Mouse (Mus musculus) spleen, adult 2 months (tissue): ENCODE measurements around the gene Zdhhc12. TPM values are rescaled to one million over a fixed set of nuclear protein-coding genes. Genes with fewer than 3 reads are reported as not detected.

Experiments used
- DNase-seq, 2 experiments: peaks; one replicate each; pipeline versions ENCODE4 v3.0.0 to v3.0.0-alpha.2; 2012 to 2021; ENCODE audit warnings: low spot score in 2 of 2, low read depth in 1 of 2
- H3K27ac ChIP-seq: fragments of 200-500 bp; 2 replicates; pipeline ENCODE4 v1.5.1; 2012; ENCODE audit warnings: low read length, inconsistent platforms; ENCODE audit not compliant: insufficient read depth
- H3K27me3 ChIP-seq: fragments of 200-500 bp; 2 replicates; pipeline ENCODE4 v1.6.1; 2012; ENCODE audit warnings: mild to moderate bottlenecking, moderate library complexity, low read length, inconsistent platforms; ENCODE audit not compliant: control insufficient read depth, insufficient read depth
- H3K36me3 ChIP-seq: fragments of 200-500 bp; 2 replicates; pipeline ENCODE4 v1.6.1; 2012; ENCODE audit warnings: mild to moderate bottlenecking, low read length, inconsistent platforms; ENCODE audit not compliant: control insufficient read depth, insufficient read depth
- H3K4me1 ChIP-seq: fragments of 200-500 bp; 2 replicates; pipeline ENCODE4 v1.6.1; 2011; ENCODE audit warnings: inconsistent platforms; ENCODE audit not compliant: control insufficient read depth, insufficient read depth, insufficient read length
- H3K4me3 ChIP-seq: fragments of 200-500 bp; 2 replicates; pipeline ENCODE4 v1.5.1; 2011; ENCODE audit warnings: mild to moderate bottlenecking, inconsistent platforms; ENCODE audit not compliant: insufficient read depth, insufficient read length; ENCODE audit errors: extremely low read depth
- CTCF ChIP-seq: fragments of 200-500 bp; IDR thresholded peaks from 2 replicates; pipeline ENCODE4 v1.5.1; 2011; ENCODE audit warnings: mild to moderate bottlenecking, inconsistent platforms; ENCODE audit not compliant: insufficient read depth, insufficient read length, insufficient replicate concordance; ENCODE audit errors: extremely low read depth
- POLR2A ChIP-seq: fragments of 200-500 bp; IDR thresholded peaks from 2 replicates; pipeline ENCODE4 v1.6.1; 2011; ENCODE audit warnings: low read depth, low read length, inconsistent platforms
- WGBS: fragments of 180-500 bp; shearing (Covaris S2); methylation state at CpG from one replicate; pipeline ENCODE4 v1.1.7; 2018; 5-methylcytosine and 5-hydroxymethylcytosine counted together
- polyA plus RNA-seq: library from polyadenylated mRNA; depleted of rRNA; stranded (reverse); fragments of >200 nt; gene quantifications from 2 replicates; pipeline ENCODE4 v1.2.3, GENCODE M21; 2012; rRNA removed

Zdhhc12 gene
- polyA plus RNA-seq, 1 experiment, result 56.2 TPM

DNA sequence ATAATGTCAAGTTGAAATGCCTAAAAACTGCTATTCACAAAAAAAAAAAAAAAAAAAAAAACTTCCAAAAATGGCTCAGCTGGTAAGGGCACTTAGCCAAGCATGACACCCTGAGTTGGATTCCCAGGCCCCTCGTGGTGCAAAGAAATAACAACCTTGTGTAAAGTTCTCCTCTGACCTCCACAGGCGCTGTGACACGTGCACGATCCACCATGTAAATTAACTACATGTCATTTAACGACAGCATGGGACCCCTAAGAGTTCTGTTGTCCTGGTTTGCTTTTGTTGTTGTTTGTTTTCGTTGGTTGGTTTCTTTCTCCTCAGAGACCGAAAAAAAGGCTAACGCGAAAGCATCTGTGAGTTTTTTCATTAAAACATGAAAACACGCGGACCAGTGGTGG, 45.3 kb downstream of the Zdhhc12 start:
- Histone ChIP-seq H3K4me1 (peaks cover 2% of the 10 kb centered on the region), H3K36me3 (no peaks in the 10 kb centered on the region), H3K4me3 (peak overlapping the region; percentile 69; the same call in 1 of the 2 replicates), H3K27me3 (no peaks in the 10 kb centered on the region), H3K27ac (no peak overlapping the region)
- no peak for DNase-seq
- 23% methylated on average over 11 of the region's 11 CpGs for WGBS
- TF ChIP-seq POLR2A (no peak), CTCF (no peak)

- Histone ChIP-seq H3K27me3 (no peaks in the 10 kb centered on the region), H3K4me3 (no peak overlapping the region), H3K27ac (no peak overlapping the region), H3K36me3 (no peaks in the 10 kb centered on the region), H3K4me1 (peaks cover 2% of the 10 kb centered on the region)
- no peak for DNase-seq
- TF ChIP-seq POLR2A (no peak), CTCF (no peak)
- 98% methylated on average over 6 of the region's 6 CpGs for WGBS
These were observed 46.3 kb downstream of the Zdhhc12 start for GRCm38 (mm10) chr2:30047127-30047526.

DNA sequence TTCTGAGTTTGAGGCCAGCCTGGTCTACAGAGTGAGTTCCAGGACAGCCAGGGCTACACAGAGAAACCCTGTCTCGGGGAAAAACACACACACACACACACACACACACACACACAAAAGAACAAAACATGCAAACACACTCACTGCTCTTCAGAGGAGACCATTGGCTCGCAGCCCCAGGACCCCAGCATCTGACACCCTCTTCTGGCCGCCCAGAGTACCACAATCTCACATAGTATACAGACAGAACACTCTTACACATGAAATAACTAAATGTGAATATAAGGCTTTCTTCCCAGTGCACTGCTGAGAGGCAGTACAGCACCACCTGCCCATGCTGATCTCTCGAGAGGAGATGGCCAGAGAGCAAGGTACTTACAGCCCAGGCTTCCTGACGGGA, 48.9 kb downstream of the Zdhhc12 start:
- 92% methylated on average over 5 of the region's 5 CpGs for WGBS
- no peak overlapping the region for H3K4me3 ChIP-seq

GRCm38 (mm10) chr2:30042445-30042844, 51.0 kb downstream of the Zdhhc12 start:
- Histone ChIP-seq H3K4me3 (no peak overlapping the region), H3K36me3 (no peaks in the 10 kb centered on the region), H3K27me3 (no peaks in the 10 kb centered on the region), H3K4me1 (no peaks in the 10 kb centered on the region), H3K27ac (no peak overlapping the region)
- TF ChIP-seq CTCF, result peak; percentile 85; the same call in 1 of the 2 replicates
- no peak for TF ChIP-seq POLR2A
- 6% methylated on average over 4 of the region's 4 CpGs for WGBS
- peak; percentile 64 to 83 for DNase-seq

More for the DNA sequence above, 48.9 kb downstream of the Zdhhc12 start:
- DNase-seq, result no peak
- Histone ChIP-seq H3K27me3 (no peaks in the 10 kb centered on the region), H3K4me1 (peaks cover 2% of the 10 kb centered on the region), H3K27ac (no peak overlapping the region), H3K36me3 (no peaks in the 10 kb centered on the region)
- no peak for TF ChIP-seq POLR2A
- TF ChIP-seq CTCF, result no peak

Other genes starting within 250 kb of the Zdhhc12 start
- 8.4 and 11.7 TPM in 2 replicates for gene Cercam, start 224.5 kb downstream of the Zdhhc12 start, polyA plus RNA-seq
- gene Odf2, start 204.4 kb downstream of the Zdhhc12 start, polyA plus RNA-seq, result 26.3 and 28.2 TPM in 2 replicates
- gene Gle1, start 158.2 kb downstream of the Zdhhc12 start, polyA plus RNA-seq, result 14.5 and 16.4 TPM in 2 replicates
- gene Sptan1, start 128.1 kb downstream of the Zdhhc12 start, polyA plus RNA-seq, result 98.5 and 101 TPM in 2 replicates
- gene Wdr34, start 44.8 kb downstream of the Zdhhc12 start, polyA plus RNA-seq, result 7.6 and 12.3 TPM in 2 replicates
- 42.2 and 55.0 TPM in 2 replicates for gene Set, start 36.3 kb downstream of the Zdhhc12 start, polyA plus RNA-seq
- gene Pkn3, start 16.0 kb downstream of the Zdhhc12 start, polyA plus RNA-seq, result 4.6 and 4.9 TPM in 2 replicates
- gene Zer1, start 30.9 kb upstream of the Zdhhc12 start, polyA plus RNA-seq, result 59.0 and 78.3 TPM in 2 replicates
- 48.5 and 50.9 TPM in 2 replicates for gene Tbc1d13, start 40.1 kb upstream of the Zdhhc12 start, polyA plus RNA-seq
- 19.4 and 33.0 TPM in 2 replicates for gene Endog, start 77.8 kb upstream of the Zdhhc12 start, polyA plus RNA-seq
- gene Spout1, start 84.8 kb upstream of the Zdhhc12 start, polyA plus RNA-seq, result 19.1 and 23.3 TPM in 2 replicates
- 9.7 and 11.5 TPM in 2 replicates for gene Kyat1, start 112.2 kb upstream of the Zdhhc12 start, polyA plus RNA-seq
- 22.1 and 25.6 TPM in 2 replicates for gene Lrrc8a, start 144.1 kb upstream of the Zdhhc12 start, polyA plus RNA-seq
- 6.0 and 9.6 TPM in 2 replicates for gene Gm28035, start 146.9 kb upstream of the Zdhhc12 start, polyA plus RNA-seq
- 18.1 and 24.1 TPM in 2 replicates for gene Phyhd1, start 172.6 kb upstream of the Zdhhc12 start, polyA plus RNA-seq
- gene Gm28038, start 187.4 kb upstream of the Zdhhc12 start, polyA plus RNA-seq, result not detected in 2 replicates
- 11.0 and 11.6 TPM in 2 replicates for gene Dolk, start 192.7 kb upstream of the Zdhhc12 start, polyA plus RNA-seq
- 32.4 and 45.2 TPM in 2 replicates for gene Nup188, start 192.7 kb upstream of the Zdhhc12 start, polyA plus RNA-seq